Mouse (Mus musculus): Measurements from ENCODE around the gene Plekhg6.

Plekhg6 gene

GRCm38 (mm10) chr6:125352811-125353210 lies 27.8 kb downstream of the Plekhg6 start:
- DNase-seq: no peak

DNA sequence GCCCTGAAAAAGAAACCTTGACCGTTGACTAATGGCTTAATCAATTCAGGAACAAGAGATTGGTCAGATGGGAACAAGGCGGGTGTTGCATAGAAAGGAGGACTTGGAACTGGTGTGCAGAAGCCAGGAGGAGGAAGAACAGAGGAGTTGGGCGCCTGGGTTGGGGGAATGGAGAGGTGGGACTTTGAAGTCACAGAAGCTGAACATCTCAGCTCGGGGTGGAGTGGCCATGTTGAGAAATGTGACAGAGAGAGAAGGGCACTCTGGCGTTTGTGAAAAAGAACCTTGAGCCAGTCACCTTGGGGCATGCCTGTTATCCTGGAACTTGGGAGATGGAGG lies 28.6 kb downstream of the Plekhg6 start:
- no peak for DNase-seq

DNA sequence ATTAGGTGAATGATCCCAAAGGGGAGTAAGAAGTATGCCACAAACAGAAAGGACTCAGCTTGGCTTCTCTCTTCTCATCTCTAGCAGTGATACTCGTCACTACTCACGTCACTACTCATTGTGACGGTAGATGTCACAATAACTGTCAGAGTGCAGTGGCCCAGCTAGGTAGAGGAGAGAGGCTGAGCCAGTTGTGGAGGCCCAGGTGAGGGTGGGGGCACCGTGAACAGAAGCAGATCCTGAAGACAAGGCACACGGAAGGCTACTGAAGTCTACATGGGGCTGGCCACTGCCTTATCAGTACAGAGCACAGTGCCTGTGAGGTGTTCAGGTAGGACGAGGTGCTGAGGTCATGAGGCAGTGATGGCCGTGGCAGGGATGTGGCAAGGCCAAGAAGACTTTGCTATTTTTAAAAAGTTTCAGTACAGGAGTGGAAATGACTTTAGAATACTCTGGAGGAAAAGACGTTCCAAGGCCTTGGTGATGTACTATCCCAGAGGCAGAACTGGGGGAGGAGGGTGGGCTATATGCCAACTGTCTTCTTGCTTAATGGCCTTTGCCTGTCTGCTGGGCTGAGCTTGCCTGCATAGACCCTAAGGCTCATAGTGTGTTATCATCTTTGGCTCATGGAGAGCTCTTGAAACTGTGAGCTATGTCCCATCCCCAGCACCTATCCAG lies 29.1 kb downstream of the Plekhg6 start:
- peak; percentile 76 for DNase-seq

GRCm38 (mm10) chr6:125350995-125351324 lies 29.6 kb downstream of the Plekhg6 start:
- no peak for DNase-seq

DNA sequence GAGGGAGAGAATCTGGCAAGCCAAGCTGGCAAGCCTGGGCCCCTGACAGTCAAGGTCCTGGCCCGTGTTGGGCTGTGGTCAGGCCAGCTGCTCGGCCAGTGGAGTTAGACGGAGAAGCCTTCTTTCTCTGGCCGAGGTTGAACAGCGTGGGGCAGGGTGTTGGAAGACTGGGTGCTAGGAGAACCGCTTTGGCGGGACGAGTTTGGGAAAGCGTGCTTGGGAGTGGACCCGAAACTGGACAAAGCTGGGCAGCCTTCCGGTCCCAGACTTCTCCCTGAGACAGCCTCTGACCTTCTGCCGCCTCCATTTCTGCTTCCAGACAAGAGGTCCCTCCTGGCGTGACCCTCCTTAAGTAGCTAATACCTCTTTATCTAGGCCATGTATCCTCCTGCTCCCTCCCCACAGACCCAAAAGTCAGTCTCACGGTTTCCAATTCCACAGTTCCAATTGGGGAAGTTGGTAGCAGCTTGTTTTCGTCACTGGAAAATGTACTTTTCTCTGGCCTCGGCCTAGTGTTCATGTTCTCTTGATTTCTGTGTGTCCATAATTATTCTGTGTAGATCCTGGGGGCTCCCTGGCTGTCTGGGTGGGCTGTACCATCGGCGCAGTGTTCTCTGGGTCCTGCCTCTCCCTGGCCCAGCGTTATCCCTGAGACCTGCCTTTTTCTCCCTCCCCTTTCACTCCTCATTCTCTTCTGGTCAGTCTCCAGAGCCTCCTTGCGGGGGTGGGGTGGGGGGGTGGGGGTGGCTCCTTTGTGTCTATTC lies 30.2 kb downstream of the Plekhg6 start:
- peak; percentile 54 for DNase-seq

- DNase-seq: peak; percentile 86
Observed at GRCm38 (mm10) chr6:125349575-125350230, 30.9 kb downstream of the Plekhg6 start.

GRCm38 (mm10) chr6:125348721-125349574 lies 31.6 kb downstream of the Plekhg6 start, which contains the start of gene Tnfrsf1a:
TSS of gene Tnfrsf1a (plus strand) at chr6:125349362.
- no peak for DNase-seq

- no peak for DNase-seq
Observed at GRCm38 (mm10) chr6:125346029-125346428, 34.6 kb downstream of the Plekhg6 start.

DNA sequence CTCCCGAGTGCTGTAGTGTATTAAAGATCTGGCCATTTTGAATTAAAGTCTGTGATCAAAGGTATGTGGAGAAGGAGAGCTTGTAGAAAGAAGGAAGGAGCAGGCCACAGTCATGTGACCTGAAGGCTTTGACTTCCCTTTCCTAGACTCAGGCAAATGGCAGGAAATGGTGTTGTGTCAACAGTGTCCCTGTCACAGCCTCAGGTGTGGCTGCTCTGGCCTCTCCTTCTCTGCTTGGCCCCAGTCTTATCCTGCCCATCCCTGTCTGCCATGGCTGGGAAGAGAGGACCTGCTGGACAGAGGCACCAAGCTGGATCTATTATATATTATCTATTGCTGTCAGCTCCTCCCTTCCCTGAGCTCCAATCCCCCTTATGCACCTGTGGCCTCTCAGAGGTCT lies 35.0 kb downstream of the Plekhg6 start:
- DNase-seq: peak; percentile 65

- no peak for DNase-seq
Observed at GRCm38 (mm10) chr6:125344866-125345265, 35.7 kb downstream of the Plekhg6 start.

DNA sequence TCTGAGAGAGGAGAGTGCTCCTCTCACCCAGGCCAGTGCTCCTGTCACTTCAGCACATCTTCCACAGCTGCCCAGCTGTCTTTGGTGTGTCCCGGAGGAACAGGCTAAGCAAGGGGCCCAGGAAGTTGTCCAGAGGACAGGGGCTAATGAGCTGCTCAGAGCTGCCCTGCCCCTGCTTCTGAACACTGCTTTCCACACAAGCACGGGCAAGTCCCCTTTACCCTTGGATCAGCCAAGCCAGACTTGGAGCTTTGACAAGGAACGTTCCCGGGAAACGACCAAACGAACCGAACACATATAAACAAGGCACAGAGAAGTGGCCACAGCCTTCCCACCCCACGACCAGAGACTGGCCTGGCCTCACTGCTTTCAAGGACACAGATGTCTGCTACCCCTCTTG lies 36.5 kb downstream of the Plekhg6 start:
- DNase-seq: peak; percentile 76

GRCm38 (mm10) chr6:125342198-125342597 lies 38.4 kb downstream of the Plekhg6 start:
- DNase-seq: peak; percentile 58

DNA sequence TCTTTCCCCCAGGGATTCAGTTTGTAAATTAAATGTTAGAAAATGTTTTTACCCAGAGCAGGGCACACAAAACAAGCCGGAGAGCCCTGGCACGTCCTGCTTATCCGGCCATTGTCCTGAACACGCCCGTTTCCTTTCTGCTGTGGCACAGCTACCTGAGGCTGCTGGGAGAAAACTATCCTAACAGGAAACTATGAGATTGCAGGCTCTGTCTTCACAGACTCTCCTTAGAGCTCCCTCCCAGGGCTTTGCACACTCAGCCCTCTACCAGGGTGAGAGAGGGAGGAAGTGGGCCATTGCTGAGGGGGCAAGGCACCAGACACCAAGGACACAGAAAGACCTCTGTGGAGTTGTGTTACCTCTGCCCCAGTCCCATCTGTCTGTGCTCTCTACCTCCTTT lies 40.3 kb downstream of the Plekhg6 start:
- peak; percentile 75 for DNase-seq

DNA sequence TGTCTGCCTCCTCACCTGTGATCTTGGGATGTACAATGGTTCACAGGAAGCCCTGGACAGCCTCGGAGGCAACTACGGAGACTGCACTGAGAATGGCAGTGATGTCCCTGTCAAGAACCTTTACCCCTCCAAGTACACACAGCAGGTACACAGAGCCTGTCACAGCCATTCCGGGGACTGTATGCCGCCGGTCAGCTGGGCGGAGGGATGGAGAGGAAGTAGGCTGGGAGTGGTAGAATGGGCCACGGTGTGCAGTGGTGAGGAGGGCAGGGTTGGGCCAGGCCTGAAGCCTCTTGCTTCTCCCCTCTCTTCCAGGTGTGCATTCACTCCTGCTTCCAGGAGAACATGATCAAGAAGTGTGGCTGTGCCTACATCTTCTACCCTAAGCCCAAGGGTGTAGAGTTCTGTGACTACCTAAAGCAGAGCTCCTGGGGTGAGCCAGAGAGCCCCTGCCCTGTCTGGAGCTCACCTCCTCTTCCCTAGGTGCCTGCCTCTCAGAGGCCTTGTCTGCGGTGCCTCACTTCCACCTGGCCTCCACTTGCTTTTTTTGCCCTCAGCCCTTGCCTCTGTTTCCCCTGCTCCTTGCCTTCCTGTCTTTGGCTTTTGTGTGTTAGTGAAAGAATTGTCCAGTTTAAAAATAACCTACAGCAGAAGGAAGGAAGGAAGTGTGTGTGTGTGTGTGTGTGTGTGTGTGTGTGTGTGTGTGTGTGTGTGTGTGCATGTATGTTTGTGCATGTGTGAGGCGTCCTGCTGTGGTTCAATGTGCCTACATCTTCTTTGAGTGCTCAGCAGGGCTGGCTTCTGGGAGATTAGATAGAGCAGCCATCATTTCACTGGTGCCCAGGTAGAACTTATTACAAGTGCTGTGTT lies 41.6 kb downstream of the Plekhg6 start:
- no peak for DNase-seq

- no peak for DNase-seq
Observed at GRCm38 (mm10) chr6:125334356-125334755, 46.2 kb downstream of the Plekhg6 start.

- DNase-seq: no peak
Observed at GRCm38 (mm10) chr6:125333112-125333899, 47.3 kb downstream of the Plekhg6 start.

GRCm38 (mm10) chr6:125330626-125331326 lies 49.8 kb downstream of the Plekhg6 start:
- DNase-seq: peak; percentile 97

DNA sequence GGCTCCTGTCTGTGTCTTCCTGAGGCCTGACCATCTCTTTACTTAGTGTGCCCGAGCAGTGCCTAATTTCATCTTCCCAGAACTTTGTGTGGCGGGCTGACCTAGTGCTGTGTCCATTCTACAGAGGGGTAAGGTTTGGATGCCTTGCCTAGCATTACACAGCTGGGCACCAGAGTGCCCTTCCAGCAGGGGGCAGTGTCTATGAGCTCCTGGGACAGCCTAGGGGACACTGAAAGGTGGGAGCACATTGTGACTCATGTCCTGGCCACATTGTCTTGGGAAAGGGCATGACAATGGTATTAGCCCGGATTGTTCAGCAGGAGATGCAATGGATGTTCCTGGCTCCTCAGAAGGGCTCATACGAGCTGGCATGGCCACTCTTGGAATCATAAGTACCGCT lies 52.4 kb downstream of the Plekhg6 start:
- DNase-seq: peak; percentile 85

GRCm38 (mm10) chr6:125325337-125325736 lies 55.3 kb downstream of the Plekhg6 start:
- DNase-seq: no peak

DNA sequence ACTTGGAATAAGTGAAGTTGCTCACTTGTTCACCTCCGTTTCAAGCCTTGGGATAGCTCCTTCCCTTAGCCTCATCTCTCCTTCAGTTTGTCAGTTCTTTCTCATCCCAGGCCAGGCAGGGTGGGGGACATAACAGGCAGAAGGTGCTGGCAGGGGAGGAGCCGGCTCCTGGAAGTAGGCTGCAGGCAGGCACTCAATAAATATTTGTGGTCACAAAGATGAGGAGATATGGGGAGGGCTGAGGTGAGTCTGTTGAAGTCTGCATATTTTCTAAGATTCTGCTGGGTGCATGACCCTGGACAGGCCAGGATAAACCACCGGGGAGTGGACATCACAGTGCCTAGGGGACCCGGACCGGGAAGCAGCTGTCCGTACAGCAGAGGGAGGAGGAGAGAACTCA lies 57.0 kb downstream of the Plekhg6 start:
- no peak for DNase-seq

- peak; percentile 75 for DNase-seq
Observed at GRCm38 (mm10) chr6:125322794-125323193, 57.8 kb downstream of the Plekhg6 start.

Measured in lung, postnatal 36 days (tissue).